ENCODE assay signal across 26 mouse cellular contexts in the genomic region with DNA sequence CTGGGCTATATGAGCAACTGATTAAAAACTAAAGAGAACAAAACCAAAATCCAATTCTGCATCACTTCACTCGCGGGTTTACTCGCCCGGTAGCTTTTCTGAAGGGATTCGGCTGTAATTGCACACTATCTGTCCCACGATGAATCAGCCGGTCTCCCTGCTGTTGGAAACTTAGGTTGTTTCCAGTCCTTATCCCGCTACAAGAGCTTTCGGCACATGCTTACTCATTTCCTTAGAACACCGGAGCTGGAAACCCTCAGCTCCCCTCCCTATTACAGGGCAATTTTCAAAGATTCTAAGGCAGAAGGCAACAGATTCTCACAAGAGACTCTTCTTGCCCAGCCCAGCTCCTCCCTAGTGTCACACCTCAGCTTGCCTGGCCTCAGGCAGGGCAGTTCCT. TPM values are rescaled to one million over a fixed set of nuclear protein-coding genes. Genes with fewer than 3 reads are reported as not detected.
DNase-seq lines count a peak whose midpoint lies in the region; ATAC-seq and TF ChIP-seq lines count a peak whose summit lies in the region.
"Had no signal": no experiment of that assay in that cellular context is flagged by ENCODE, and none has a peak within 500 bp of the region (broad histone marks: within the 10 kb centered on the region; RNA-seq: fewer than 3 reads in every experiment).

No protein-coding gene starts in this region.

- H3K79me2 ChIP-seq in CH12.LX (replicated peaks; ENCODE audit: control insufficient read depth, extremely low read depth, insufficient read depth, poor library complexity, severe bottlenecking), result no peaks in the 10 kb centered on the region

- DNase-seq in heart, postnatal 10 days, result no peak
- DNase-seq in 3134 (ENCODE audit: extremely low read depth, insufficient read length, low spot score) (peak; percentile 49), CH12.LX (ENCODE audit: extremely low read depth) (no peak)
- DNase-seq in forebrain, embryonic 14.5 days (ENCODE audit: low spot score), result no peak
- no peak for DNase-seq in cerebellum, adult 2 months
- DNase-seq: adrenal gland, postnatal 25 days; B cell, adult 2 months; cerebellum, postnatal 10 days; kidney, adult 11 months; kidney, postnatal 4 days; lung, adult 2 months; lung, postnatal 36 days; right cerebral cortex, postnatal 14 days; thymus, adult 2 months; thymus, postnatal 4 days had no signal

- TF ChIP-seq EP300 in CH12.LX (IDR thresholded peaks at IDR 0.05; ENCODE audit: low read length), result peak; percentile 55

- WGBS in heart, embryonic 11.5 days (ENCODE audit: insufficient replicate concordance), result 62% methylated on average over 10 of the region's 10 CpGs
- WGBS in forebrain, embryonic 14.5 days, result 87% methylated on average over 10 of the region's 10 CpGs
- 94% methylated on average over 10 of the region's 10 CpGs for WGBS in cerebellum, adult 2 months

- intact Hi-C loops in heart, postnatal 10 days (cut with DNase I), result loop anchor here (5.0 kb wide), 1 partner anchor 40 kb away; a partner anchor contains a TSS

- TF ChIP-seq CTCF in CH12.LX (conservative IDR thresholded peaks at IDR 0.05 in 1 of 2, IDR thresholded peaks at IDR 0.05 in 1 of 2; ENCODE audit: low read depth in 2 of 2, low read length in 2 of 2), result no peak
- no peak for TF ChIP-seq CTCF in cerebellum, adult 2 months (IDR thresholded peaks at IDR 0.05; ENCODE audit: borderline replicate concordance, insufficient read depth, low read depth, low read length)

- no peaks in the 10 kb centered on the region for H3K36me3 ChIP-seq in heart, embryonic 11.5 days (ENCODE audit: control insufficient read depth, insufficient read depth, low read length)
- peaks cover 8 to 20% of the 10 kb centered on the region in 2 experiments for H3K36me3 ChIP-seq in CH12.LX (replicated peaks in 1 of 2; ENCODE audit: control insufficient read depth in 1 of 2, insufficient read depth in 1 of 2, low read length in 1 of 2)
- no peaks in the 10 kb centered on the region for H3K36me3 ChIP-seq in forebrain, embryonic 14.5 days (ENCODE audit: control insufficient read depth, insufficient read depth, low read length)
- H3K36me3 ChIP-seq: embryonic facial prominence, embryonic 12.5 days; forebrain, embryonic 12.5 days; heart, embryonic 15.5 days; limb, embryonic 12.5 days; liver, embryonic 12.5 days had no signal

- no peak for TF ChIP-seq POLR2A in CH12.LX (IDR thresholded peaks at IDR 0.05; ENCODE audit: low read depth, low read length)
- TF ChIP-seq POLR2A in cerebellum, adult 2 months (IDR thresholded peaks at IDR 0.05; ENCODE audit: borderline replicate concordance, insufficient read depth, low read length), result no peak

- H3K4me3 ChIP-seq in heart, embryonic 11.5 days (ENCODE audit: low read depth, low read length), result no peak overlapping the region
- no peak overlapping the region for H3K4me3 ChIP-seq in CH12.LX (replicated peaks in 1 of 3; ENCODE audit: low read depth in 2 of 3, low read length in 2 of 3, poor library complexity in 1 of 3)
- H3K4me3 ChIP-seq in forebrain, embryonic 14.5 days (ENCODE audit: low read depth, low read length), result no peak overlapping the region
- no peak overlapping the region for H3K4me3 ChIP-seq in cerebellum, adult 2 months (replicated peaks; ENCODE audit: insufficient read depth, low read depth, low read length)
- H3K4me3 ChIP-seq: embryonic facial prominence, embryonic 12.5 days; erythroblast, embryonic 14.5 days; forebrain, embryonic 12.5 days; heart, embryonic 15.5 days; limb, embryonic 12.5 days; liver, embryonic 12.5 days had no signal

- in situ Hi-C loops in CH12.LX (cut with MboI; ENCODE audit: low pct_ligation_motif_present, low pct_unique_long_range_greater_than_20kb, low sequenced_read_pairs), result loop anchor here (10.0 kb wide), 1 partner anchor 58 kb away; no protein-coding TSS in a partner anchor

- H3K4me1 ChIP-seq in heart, embryonic 11.5 days (ENCODE audit: control insufficient read depth, insufficient read depth, low read length), result peaks cover 20% of the 10 kb centered on the region
- peaks cover 15 to 45% of the 10 kb centered on the region in 2 experiments for H3K4me1 ChIP-seq in CH12.LX (ENCODE audit: control insufficient read depth in 1 of 2, insufficient read depth in 2 of 2)
- H3K4me1 ChIP-seq in forebrain, embryonic 14.5 days (ENCODE audit: control insufficient read depth, insufficient read depth, low read length), result peaks cover 7% of the 10 kb centered on the region; the same call in 1 of the 2 replicates
- peaks cover 15% of the 10 kb centered on the region for H3K4me1 ChIP-seq in cerebellum, adult 2 months (ENCODE audit: control insufficient read depth, insufficient read depth, low read length)
- H3K4me1 ChIP-seq: liver, embryonic 12.5 days had no signal

- no peak overlapping the region for H3K27ac ChIP-seq in heart, embryonic 11.5 days (ENCODE audit: low read depth, low read length)
- H3K27ac ChIP-seq in CH12.LX (ENCODE audit: insufficient read depth, low read depth), result peak overlapping the region; percentile 9; the same call in 1 of the 2 replicates
- no peak overlapping the region for H3K27ac ChIP-seq in forebrain, embryonic 14.5 days (ENCODE audit: low read depth, low read length)
- H3K27ac ChIP-seq in cerebellum, adult 2 months (ENCODE audit: insufficient read depth, low read length), result no peak overlapping the region
- H3K27ac ChIP-seq: embryonic facial prominence, embryonic 12.5 days; forebrain, embryonic 12.5 days; heart, embryonic 15.5 days; limb, embryonic 12.5 days; liver, embryonic 12.5 days; stomach, postnatal 0 days had no signal

- H3K27me3 ChIP-seq in heart, embryonic 11.5 days (ENCODE audit: control insufficient read depth, insufficient read depth, low read length), result no peaks in the 10 kb centered on the region; the same call in 1 of the 2 replicates
- H3K27me3 ChIP-seq in CH12.LX (replicated peaks), result no peaks in the 10 kb centered on the region
- no peaks in the 10 kb centered on the region for H3K27me3 ChIP-seq in forebrain, embryonic 14.5 days (replicated peaks; ENCODE audit: control insufficient read depth, insufficient read depth, low read length)
- H3K27me3 ChIP-seq in cerebellum, adult 2 months (ENCODE audit: control insufficient read depth, insufficient read depth, low read length), result no peaks in the 10 kb centered on the region
- H3K27me3 ChIP-seq: embryonic facial prominence, embryonic 12.5 days; heart, embryonic 15.5 days; limb, embryonic 12.5 days had no signal

- dilution Hi-C loops in CH12.LX (cut with MboI; ENCODE audit: extremely low pct_ligation_motif_present, extremely low pct_unique_long_range_greater_than_20kb, low sequenced_read_pairs), result no loop called here

- no peak for ATAC-seq in heart, embryonic 11.5 days (replicated peaks; ENCODE audit: insufficient number of reproducible peaks, low FRiP score, low TSS enrichment)
- peak; percentile 12 for ATAC-seq in megakaryocyte progenitor cell, adult 5-6 weeks (replicated peaks; ENCODE audit: poor library complexity)
- ATAC-seq in forebrain, embryonic 14.5 days, result no peak
- ATAC-seq: liver, embryonic 12.5 days had no signal

- H3K9ac ChIP-seq in heart, embryonic 11.5 days (ENCODE audit: low read depth, low read length), result 0 out of 2 replicates have a peak overlapping the region, but pooled peaks have one; percentile 22
- H3K9ac ChIP-seq in CH12.LX (ENCODE audit: insufficient read depth, low read depth), result no peak overlapping the region
- H3K9ac ChIP-seq in forebrain, embryonic 14.5 days (ENCODE audit: low read length), result no peak overlapping the region
- H3K9ac ChIP-seq: embryonic facial prominence, embryonic 12.5 days; forebrain, embryonic 12.5 days; heart, embryonic 15.5 days; limb, embryonic 12.5 days; liver, embryonic 12.5 days had no signal

- no peaks in the 10 kb centered on the region for H3K9me3 ChIP-seq in heart, embryonic 11.5 days (replicated peaks; ENCODE audit: control insufficient read depth, low read length)
- H3K9me3 ChIP-seq in CH12.LX (replicated peaks; ENCODE audit: low read length), result peaks cover 4% of the 10 kb centered on the region
- no peaks in the 10 kb centered on the region for H3K9me3 ChIP-seq in forebrain, embryonic 14.5 days (replicated peaks; ENCODE audit: control insufficient read depth, low read length)
- H3K9me3 ChIP-seq: embryonic facial prominence, embryonic 12.5 days; forebrain, embryonic 12.5 days; heart, embryonic 15.5 days; limb, embryonic 12.5 days; liver, embryonic 12.5 days had no signal

- H3K4me2 ChIP-seq in heart, embryonic 11.5 days, result no peak overlapping the region
- H3K4me2 ChIP-seq in CH12.LX (ENCODE audit: insufficient read depth, low read depth, poor library complexity, severe bottlenecking), result no peak overlapping the region
- no peak overlapping the region for H3K4me2 ChIP-seq in forebrain, embryonic 14.5 days (ENCODE audit: low read length)
- H3K4me2 ChIP-seq: embryonic facial prominence, embryonic 12.5 days; forebrain, embryonic 12.5 days; heart, embryonic 15.5 days; limb, embryonic 12.5 days; liver, embryonic 12.5 days; midbrain, embryonic 11.5 days had no signal

- TF ChIP-seq RAD21 in CH12.LX (IDR thresholded peaks at IDR 0.05; ENCODE audit: low read depth, low read length), result no peak

RNA-seq across cellular contexts. Expression of a gene that starts 25.4 kb away (rescaled TPM):
- 139 and 147 TPM in 2 replicates for polyA plus RNA-seq in heart, embryonic 11.5 days (2014; fragmentation: Nextera tagmentation; extraction: Ambion mirVana)
- total RNA-seq in heart, postnatal 10 days (2021), result 10 to 100 TPM; 91.3 to 93.4 TPM
- total RNA-seq in CH12.LX (2012; rRNA removed), result 269 and 278 TPM in 2 replicates
- total RNA-seq in CH12.LX (2014; rRNA removed), result 280 and 293 TPM in 2 replicates
- 343 and 363 TPM in 2 replicates for polyA plus RNA-seq in CH12.LX (2012; ENCODE audit: insufficient read length, low read depth)
- 97.7 and 107 TPM in 2 replicates for total RNA-seq in megakaryocyte progenitor cell, adult 5-6 weeks (2015)
- 165 and 176 TPM in 2 replicates for total RNA-seq in megakaryocyte progenitor cell, adult 5-6 weeks (2017)
- polyA plus RNA-seq in forebrain, embryonic 14.5 days (2014; fragmentation: Nextera tagmentation; extraction: Ambion mirVana), result 89.2 and 93.6 TPM in 2 replicates
- 43.9 and 45.7 TPM in 2 replicates for polyA plus RNA-seq in cerebellum, adult 2 months (2012; rRNA removed)

RNA-seq across cellular contexts. Expression of a gene that starts 40.9 kb away (rescaled TPM):
- 5.8 and 7.1 TPM in 2 replicates for polyA plus RNA-seq in heart, embryonic 11.5 days (2014; fragmentation: Nextera tagmentation; extraction: Ambion mirVana)
- total RNA-seq in heart, postnatal 10 days (2021), result 10 to 100 TPM; 20.9 to 22.2 TPM
- total RNA-seq in CH12.LX (2012; rRNA removed) (65.3 and 75.3 TPM in 2 replicates), CH12.LX (2014; rRNA removed) (104 and 111 TPM in 2 replicates)
- polyA plus RNA-seq in CH12.LX (2012; ENCODE audit: insufficient read length, low read depth), result 98.3 and 102 TPM in 2 replicates
- 24.5 and 29.0 TPM in 2 replicates for total RNA-seq in megakaryocyte progenitor cell, adult 5-6 weeks (2015)
- 44.3 and 49.5 TPM in 2 replicates for total RNA-seq in megakaryocyte progenitor cell, adult 5-6 weeks (2017)
- polyA plus RNA-seq in forebrain, embryonic 14.5 days (2014; fragmentation: Nextera tagmentation; extraction: Ambion mirVana), result 20.1 and 20.5 TPM in 2 replicates
- 137 and 154 TPM in 2 replicates for polyA plus RNA-seq in cerebellum, adult 2 months (2012; rRNA removed)

RNA-seq across cellular contexts. Expression of a gene that starts 54.9 kb away (rescaled TPM):
- polyA plus RNA-seq in heart, embryonic 11.5 days (2014; fragmentation: Nextera tagmentation; extraction: Ambion mirVana), result 4.1 and 4.6 TPM in 2 replicates
- 1 to 10 TPM; 5.8 to 6.0 TPM for total RNA-seq in heart, postnatal 10 days (2021)
- total RNA-seq in CH12.LX (2012; rRNA removed) (0.63 and 1.7 TPM in 2 replicates), CH12.LX (2014; rRNA removed) (0.58 and 0.91 TPM in 2 replicates)
- 2.1 and 2.4 TPM in 2 replicates for polyA plus RNA-seq in CH12.LX (2012; ENCODE audit: insufficient read length, low read depth)
- total RNA-seq in megakaryocyte progenitor cell, adult 5-6 weeks (2015), result 0.91 and 1.7 TPM in 2 replicates
- total RNA-seq in megakaryocyte progenitor cell, adult 5-6 weeks (2017), result 2.1 and 2.2 TPM in 2 replicates
- 10.6 and 11.7 TPM in 2 replicates for polyA plus RNA-seq in forebrain, embryonic 14.5 days (2014; fragmentation: Nextera tagmentation; extraction: Ambion mirVana)
- 64.6 TPM in 2 replicates for polyA plus RNA-seq in cerebellum, adult 2 months (2012; rRNA removed)
- total RNA-seq: neutrophil, adult 5-6 weeks had no signal
- polyA plus RNA-seq: erythroblast, embryonic 14.5 days had no signal
